Mouse (Mus musculus): ENCODE measurements around the gene Fzd5.

GRCm38 (mm10) chr1:64683039-64683438 lies 54.5 kb downstream of the Fzd5 start:
- TF ChIP-seq CTCF (IDR thresholded peaks at IDR 0.05; ENCODE audit: low read depth) (no peak), EP300 (IDR thresholded peaks at IDR 0.05; ENCODE audit: low read depth) (no peak)

Data from liver, postnatal 0 days (tissue).